Mouse (Mus musculus) lung, adult 2 months (tissue): ENCODE measurements around the gene Vps26a. TPM values are rescaled to one million over a fixed set of nuclear protein-coding genes. Genes with fewer than 3 reads are reported as not detected.

Source experiments
- DNase-seq: peaks from one replicate; pipeline ENCODE4 v3.0.0; 2022
- H3K4me1 ChIP-seq: fragments of 200-500 bp; 2 replicates; pipeline ENCODE4 v1.6.1; 2011; ENCODE audit warnings: low read length; ENCODE audit not compliant: control insufficient read depth, insufficient read depth
- H3K4me3 ChIP-seq: fragments of 200-500 bp; replicated peaks from 2 replicates; pipeline ENCODE3; 2011; ENCODE audit warnings: low read depth, mild to moderate bottlenecking, control low read depth, low read length; ENCODE audit errors: extremely low read depth
- CTCF ChIP-seq: fragments of 200-500 bp; IDR thresholded peaks from 2 replicates; pipeline ENCODE4 v1.5.1; 2011; ENCODE audit warnings: mild to moderate bottlenecking, low read length, control low read depth; ENCODE audit not compliant: insufficient read depth
- POLR2A ChIP-seq: fragments of 200-500 bp; IDR thresholded peaks from 2 replicates; pipeline ENCODE4 v1.6.1; 2011; ENCODE audit warnings: low read depth, mild to moderate bottlenecking, control low read depth, low read length, borderline replicate concordance; ENCODE audit errors: extremely low read depth
- WGBS: fragments of 180-500 bp; shearing (Covaris S2); methylation state at CpG from one replicate; pipeline ENCODE4 v1.1.7; 2018; 5-methylcytosine and 5-hydroxymethylcytosine counted together
- polyA plus RNA-seq: library from polyadenylated mRNA; depleted of rRNA; stranded (reverse); fragments of >200 nt; gene quantifications from 2 replicates; pipeline ENCODE4 v1.2.3, GENCODE M21; 2012; rRNA removed

The Vps26a gene
- 7.7 and 13.9 TPM in 2 replicates for polyA plus RNA-seq

DNA sequence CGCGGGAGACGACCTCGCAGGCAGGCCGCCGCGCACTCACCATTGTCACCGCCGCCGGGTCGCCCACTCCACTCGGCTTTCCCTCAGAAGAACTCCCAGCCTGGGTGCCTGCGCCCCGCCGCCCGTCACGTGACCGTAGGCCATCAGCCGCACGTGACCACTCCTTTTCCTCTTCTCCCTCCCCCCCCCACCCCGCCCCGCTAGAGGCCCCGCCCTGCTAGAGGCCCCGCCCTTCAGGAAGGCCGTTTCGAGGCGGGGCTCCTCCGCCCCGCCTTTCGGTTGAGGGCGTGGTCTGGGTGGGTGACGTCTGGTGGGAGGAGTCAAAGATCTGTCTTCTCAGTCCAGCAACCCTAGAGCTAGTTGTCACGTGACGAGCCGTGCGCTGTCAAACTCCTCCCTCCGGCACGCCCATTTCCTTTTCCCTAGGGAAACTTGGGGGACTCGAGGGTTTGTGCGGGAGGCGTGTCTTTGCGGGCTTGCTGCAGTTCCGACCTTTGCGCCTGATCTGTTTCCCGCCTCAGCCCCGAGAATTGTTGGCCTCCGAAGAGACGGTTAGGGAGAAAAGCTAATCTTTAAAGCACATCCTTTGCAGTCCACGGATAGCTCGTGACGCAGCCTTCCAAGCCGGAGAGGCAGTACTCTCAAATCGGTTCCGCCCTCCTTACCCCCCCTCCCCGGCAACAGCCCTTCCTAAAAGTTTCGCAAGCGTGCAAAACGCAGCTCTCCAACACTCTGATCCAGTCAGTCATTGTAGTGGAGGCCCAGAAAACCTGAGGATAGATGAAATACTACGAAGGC is at the start of gene Vps26a:
Gene Vps26a (minus strand): TSS at position 188 of the 798 bp plus-strand sequence.
- peak within 1 kb of the TSS; percentile 96 for H3K4me3 ChIP-seq
- no peak for TF ChIP-seq CTCF
- peak; percentile 86; the same call in 1 of the 2 replicates for TF ChIP-seq POLR2A
- WGBS, result under 1% methylated on average over 59 of the region's 59 CpGs
- peak; percentile 99 for DNase-seq
- H3K4me1 ChIP-seq, result peaks cover 10% of the 10 kb centered on the region

DNA sequence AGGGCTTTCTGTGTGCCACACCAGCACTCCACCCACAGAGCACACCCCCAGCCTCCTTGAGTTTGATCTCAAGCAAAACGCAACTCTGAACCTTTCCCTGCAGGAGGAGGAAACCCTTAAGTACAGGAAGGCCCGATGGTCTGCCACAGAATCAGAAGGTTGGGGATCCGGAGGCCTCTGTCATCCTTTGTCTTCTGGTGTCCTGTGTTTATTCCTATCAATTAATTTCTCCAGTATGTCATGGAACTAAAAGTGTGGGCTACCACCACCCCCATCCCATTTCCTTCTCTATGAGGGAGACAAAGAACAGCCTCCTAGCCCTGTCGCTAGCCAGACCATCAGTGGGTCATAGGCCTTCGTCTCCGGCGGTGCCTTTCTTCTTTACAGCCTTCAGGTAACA is 47.9 kb upstream of the Vps26a start:
- no peak overlapping the region for H3K4me3 ChIP-seq
- H3K4me1 ChIP-seq, result peaks cover 17% of the 10 kb centered on the region
- TF ChIP-seq POLR2A, result no peak
- 58% methylated on average over 7 of the region's 7 CpGs for WGBS
- DNase-seq, result no peak

DNA sequence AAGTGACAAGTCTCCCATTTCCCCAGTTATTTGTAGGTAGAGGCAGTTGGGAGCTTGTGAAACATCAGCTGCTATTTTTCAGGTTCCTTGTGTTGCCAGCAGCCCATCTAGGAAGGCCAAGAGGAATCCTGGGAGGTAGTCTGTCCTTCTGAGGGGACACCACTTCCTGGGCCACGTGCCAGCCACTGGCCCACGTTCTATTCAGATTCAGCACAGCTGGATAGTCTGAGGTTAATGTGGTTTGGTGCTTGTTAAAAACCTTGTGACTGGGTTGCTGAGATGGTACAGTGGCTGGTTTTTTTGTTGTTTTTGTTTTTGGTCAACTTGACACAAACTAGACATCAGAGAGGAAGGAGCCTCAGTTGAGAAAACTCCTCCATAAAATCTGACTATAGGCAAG is 46.2 kb upstream of the Vps26a start:
- no peak for DNase-seq
- Histone ChIP-seq H3K4me1 (peaks cover 17% of the 10 kb centered on the region), H3K4me3 (no peak overlapping the region)
- TF ChIP-seq POLR2A (no peak), CTCF (no peak)
- 31% methylated on average over 2 of the region's 2 CpGs for WGBS

DNA sequence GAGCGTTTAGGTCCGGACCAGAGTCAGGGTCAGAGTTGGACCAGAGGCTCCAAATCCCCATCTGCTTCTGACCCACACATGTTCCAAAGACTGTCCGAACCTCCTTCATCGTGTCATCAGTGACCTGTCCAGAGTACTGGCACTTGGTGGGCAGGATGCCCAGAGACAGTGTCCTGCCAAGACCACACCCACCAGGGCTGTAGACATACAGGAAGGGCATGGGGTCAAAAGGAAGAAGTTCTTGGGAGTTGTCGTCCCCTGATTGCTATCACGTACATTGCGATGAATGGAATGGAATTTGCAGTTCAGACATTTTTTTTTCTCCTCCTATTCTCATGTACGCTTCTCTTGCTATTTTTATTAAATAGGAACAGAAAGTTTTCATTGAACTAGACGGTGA is 43.6 kb upstream of the Vps26a start:
- WGBS, result 34% methylated on average over 9 of the region's 9 CpGs
- DNase-seq, result peak; percentile 63

DNA sequence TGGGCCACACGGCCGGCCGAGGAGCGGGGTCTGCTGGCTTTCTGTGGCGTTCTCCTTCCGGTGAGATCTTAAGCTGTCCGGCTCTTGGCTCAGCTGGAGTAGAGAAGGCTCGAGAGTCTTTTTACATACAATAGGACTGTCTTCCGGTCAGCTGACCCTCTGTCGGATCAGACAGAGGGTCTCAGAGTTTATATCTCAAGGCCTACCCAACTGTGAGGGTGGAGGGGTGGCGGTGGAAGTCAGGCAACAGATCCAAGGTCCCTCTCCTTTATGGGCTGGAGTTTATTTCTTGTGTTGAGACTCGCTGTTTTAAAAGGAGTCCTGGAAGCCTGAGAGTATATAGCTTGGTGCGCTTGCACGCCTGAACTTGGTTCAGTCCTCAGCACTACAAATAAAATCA is 40.7 kb upstream of the Vps26a start, which contains the start of gene Srgn:
Gene Srgn (minus strand): TSS at position 101 of the 400 bp plus-strand sequence.
- no peak for DNase-seq
- H3K4me3 ChIP-seq, result peak within 1 kb of the TSS; percentile 48
- peaks cover 8% of the 10 kb centered on the region; the same call in 1 of the 2 replicates for H3K4me1 ChIP-seq
- WGBS, result 74% methylated on average over 14 of the region's 14 CpGs
- no peak for TF ChIP-seq CTCF
- peak; percentile 38; the same call in 1 of the 2 replicates for TF ChIP-seq POLR2A

More for the DNA sequence above, 43.6 kb upstream of the Vps26a start:
- Histone ChIP-seq H3K4me3 (no peak overlapping the region), H3K4me1 (peaks cover 17% of the 10 kb centered on the region)
- TF ChIP-seq CTCF (no peak), POLR2A (no peak)

DNA sequence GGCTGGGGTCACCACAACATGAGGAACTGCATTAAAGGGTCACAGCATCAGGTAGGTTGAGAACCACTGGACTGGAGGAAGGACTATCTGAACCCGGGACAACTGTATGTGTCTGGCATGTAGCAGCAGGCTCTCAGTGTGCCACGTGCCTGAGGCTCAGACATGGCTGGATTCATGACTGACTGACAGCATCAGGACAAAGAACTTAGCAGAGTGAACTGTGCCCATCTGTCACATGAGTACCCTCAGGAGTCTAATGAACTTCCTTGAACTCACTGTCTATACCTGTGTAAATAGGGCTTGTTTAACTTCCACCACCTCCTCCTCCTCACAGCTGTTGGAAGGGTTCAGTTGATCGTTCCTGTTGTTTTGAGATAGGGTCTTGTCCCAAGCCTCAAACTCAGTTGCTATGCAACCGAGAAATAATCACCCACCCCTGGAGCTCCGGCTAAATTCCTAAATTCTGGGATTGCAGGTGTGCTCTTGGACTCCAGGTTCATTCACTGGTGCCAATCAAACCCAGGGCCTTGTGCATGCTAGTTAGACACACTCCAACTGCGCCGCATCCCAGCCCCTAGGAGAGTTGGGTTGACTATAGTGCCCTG is 35.8 kb upstream of the Vps26a start:
- no peak for TF ChIP-seq CTCF
- no peak for DNase-seq
- no peak overlapping the region for H3K4me3 ChIP-seq
- WGBS, result 61% methylated on average over 7 of the region's 7 CpGs
- no peaks in the 10 kb centered on the region for H3K4me1 ChIP-seq

DNA sequence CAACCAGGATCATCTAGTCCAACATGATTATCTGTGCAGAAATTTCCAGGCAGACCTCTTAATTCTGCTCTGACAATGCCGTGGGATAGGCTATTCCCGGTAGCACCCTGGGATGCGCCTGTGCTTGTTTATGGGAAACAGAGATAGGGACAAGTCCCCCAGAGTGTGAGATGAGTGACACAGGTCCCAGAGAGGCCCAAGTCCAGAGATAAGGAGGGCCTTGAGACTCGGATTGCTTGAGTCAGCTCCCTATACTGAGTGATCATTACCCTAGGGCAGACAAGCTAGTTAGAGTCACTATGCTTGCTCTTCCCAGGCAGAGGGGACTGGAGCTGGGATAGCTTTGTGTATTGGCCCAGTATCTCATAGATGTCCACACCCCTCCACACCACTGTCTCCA is 35.2 kb upstream of the Vps26a start:
- no peaks in the 10 kb centered on the region for H3K4me1 ChIP-seq
- WGBS, result 34% methylated on average over 4 of the region's 4 CpGs
- TF ChIP-seq CTCF (no peak), POLR2A (no peak)
- H3K4me3 ChIP-seq, result no peak overlapping the region
- no peak for DNase-seq

DNA sequence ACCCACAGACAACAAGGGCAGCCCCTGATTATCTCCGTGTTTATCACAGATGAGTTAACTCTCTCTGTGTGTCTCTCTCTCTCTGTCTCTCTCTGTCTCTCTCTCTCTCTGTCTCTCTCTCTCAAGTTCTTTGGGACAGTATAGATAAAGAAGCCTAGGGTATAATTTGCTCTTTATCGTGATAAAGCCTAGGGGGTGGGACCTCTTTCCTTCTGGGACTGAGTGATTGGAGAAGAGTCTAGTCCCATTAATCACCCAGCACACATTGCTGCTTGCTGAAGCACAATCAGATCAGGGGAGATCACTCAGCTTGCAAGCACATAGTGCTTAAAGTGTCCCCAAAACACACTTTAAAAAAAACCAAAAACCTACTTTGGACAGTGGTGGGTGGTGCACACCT is 34.3 kb upstream of the Vps26a start:
- no peak for TF ChIP-seq POLR2A
- no peak for TF ChIP-seq CTCF
- no peaks in the 10 kb centered on the region for H3K4me1 ChIP-seq
- 52% methylated on average over 2 of the region's 2 CpGs for WGBS
- DNase-seq, result no peak
- no peak overlapping the region for H3K4me3 ChIP-seq

DNA sequence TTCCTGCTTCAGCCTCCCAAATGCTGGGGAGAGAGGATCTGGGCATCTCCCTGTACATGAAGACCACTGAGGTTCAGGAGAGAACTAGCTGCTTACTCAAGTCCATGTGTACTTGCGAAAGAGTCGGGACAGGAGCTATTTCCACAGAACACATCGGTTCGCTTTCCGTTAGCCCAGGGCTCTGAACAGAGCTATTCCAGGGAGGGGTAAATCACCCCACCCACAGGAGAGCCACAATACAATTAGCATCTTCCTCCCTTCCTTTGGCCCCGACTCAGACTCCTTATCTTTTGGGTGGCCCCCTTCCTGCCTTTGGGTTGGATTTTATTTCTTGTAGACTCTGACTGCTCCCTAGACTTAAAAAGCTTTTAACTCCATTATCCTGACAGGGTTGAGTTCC is 30.9 kb upstream of the Vps26a start:
- 56% methylated on average over 6 of the region's 6 CpGs for WGBS
- no peak for DNase-seq
- H3K4me1 ChIP-seq, result no peaks in the 10 kb centered on the region
- no peak overlapping the region for H3K4me3 ChIP-seq
- TF ChIP-seq POLR2A (no peak), CTCF (no peak)

DNA sequence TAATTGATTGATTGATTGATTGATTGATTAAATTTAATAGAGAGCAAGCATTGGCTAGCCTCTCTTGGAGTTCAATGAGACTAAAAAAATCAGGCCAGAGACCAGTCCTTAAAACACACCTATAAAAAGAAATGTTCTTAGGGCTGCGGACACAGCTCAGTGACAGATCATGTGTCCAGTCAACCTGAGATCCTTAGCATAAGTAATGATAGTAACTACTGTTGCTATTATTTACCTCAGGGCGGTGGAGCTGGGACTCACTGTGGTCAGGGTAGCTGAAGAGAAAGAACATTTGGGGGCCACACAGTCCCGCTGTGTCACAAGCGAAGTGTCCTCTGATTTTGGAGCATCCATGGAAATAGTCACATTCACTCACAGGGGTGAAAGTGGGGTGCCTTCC is 26.2 kb upstream of the Vps26a start:
- Histone ChIP-seq H3K4me1 (no peaks in the 10 kb centered on the region), H3K4me3 (no peak overlapping the region)
- no peak for TF ChIP-seq POLR2A
- WGBS, result 93% methylated on average over 4 of the region's 4 CpGs
- DNase-seq, result no peak
